Mouse (Mus musculus): ENCODE measurements at regions not wholly inside any gene's neighbourhood (a gene's known extent, or its start where the extent isn't known, plus 50 kb on each side); places are given as distances from the start of the nearest gene placed in this dataset.

- no peak for DNase-seq (ENCODE audit: inconsistent ontology term)
Measured at GRCm38 (mm10) chr3:35027898-35028297, 377.7 kb downstream of the Sox2 start.

- no peak for DNase-seq (ENCODE audit: inconsistent ontology term)
Measured at GRCm38 (mm10) chr3:35029924-35030323, 379.7 kb downstream of the Sox2 start.

GRCm38 (mm10) chr3:35033587-35033986, 383.4 kb downstream of the Sox2 start:
- DNase-seq (ENCODE audit: inconsistent ontology term) = no peak

DNA sequence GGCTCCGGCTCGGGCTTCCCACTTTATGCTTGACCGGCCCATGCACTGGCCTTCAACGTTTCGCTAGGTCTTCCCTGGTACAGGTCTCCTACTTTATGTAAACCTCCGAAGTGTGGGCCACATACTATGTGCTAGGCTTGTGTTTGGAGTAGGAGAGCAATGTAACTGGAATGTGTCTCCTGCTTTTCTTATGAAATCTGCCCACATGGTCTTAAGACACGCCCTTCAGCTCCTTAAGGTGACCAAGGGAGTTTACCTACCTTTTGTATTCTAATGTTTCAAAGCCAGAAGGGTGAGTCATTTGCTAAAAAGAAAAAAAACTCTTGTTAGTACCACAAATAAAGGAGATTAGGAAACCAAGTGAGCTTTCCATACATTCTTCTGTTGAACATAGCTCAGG, 385.0 kb downstream of the Sox2 start:
- DNase-seq (ENCODE audit: inconsistent ontology term) = no peak

GRCm38 (mm10) chr3:35043705-35044104, 393.5 kb downstream of the Sox2 start:
- DNase-seq (ENCODE audit: inconsistent ontology term) = no peak

- no peak for DNase-seq (ENCODE audit: inconsistent ontology term)
Measured at GRCm38 (mm10) chr3:35059438-35059837, 409.2 kb downstream of the Sox2 start.

DNA sequence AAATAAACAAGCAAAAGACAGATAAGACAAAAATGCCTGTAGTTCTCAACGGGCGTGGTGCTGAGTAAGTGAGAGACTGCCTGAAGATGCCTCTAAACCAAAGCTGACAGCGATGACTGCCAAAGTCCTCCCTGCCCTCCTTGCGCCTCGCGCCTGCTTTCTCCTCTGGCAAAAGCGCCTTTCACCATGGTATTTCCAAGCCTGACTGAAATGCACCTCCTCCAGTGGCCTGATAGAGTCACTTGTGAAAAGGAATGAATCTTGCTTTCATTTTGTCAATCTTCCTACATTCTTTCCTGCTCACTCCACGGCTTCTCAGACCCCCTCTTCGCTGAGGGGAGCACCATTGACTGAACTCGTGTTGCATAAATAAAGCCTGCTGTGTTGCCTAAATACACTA, 409.8 kb downstream of the Sox2 start:
- peak; percentile 49 for DNase-seq (ENCODE audit: inconsistent ontology term)

DNA sequence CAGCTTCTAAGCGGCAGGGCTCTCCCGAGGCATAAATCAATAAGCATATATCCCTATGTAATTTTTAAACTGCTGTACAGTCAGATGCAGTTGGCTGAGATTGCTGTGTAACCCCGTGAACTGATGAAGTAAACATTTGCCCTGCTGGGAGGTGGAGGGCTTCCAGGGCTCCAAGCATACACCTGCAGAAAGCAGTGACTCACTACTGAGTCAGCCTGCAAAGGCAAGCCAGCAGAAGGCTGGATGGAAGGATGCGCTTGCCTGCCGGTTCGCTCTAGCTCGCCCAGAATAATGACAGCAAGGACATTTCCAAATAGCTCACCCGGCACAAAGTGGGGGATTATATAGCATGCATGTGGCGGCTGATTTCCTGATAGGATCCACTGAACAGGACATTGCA, 416.6 kb downstream of the Sox2 start:
- peak; percentile 68 for DNase-seq (ENCODE audit: inconsistent ontology term)

DNA sequence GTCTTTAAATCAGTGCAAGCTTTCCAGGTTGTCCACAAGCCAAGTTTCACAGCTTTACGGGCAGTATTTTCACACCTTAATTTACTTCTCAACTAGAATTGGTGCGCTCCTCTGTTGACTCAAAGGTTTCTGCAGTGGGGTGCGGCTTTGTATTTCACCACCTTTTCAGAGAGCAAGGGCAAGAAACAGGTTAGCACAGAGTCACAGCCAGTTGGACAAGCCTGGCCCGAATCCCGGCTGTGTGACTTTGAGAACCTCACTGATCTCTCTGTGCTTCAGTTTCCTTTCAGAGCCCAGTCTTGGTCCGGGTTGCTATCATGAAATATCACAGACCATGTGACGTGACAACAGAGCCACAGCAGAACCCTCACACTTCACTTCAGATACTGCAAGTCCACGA, 418.4 kb downstream of the Sox2 start:
- no peak for DNase-seq (ENCODE audit: inconsistent ontology term)

DNA sequence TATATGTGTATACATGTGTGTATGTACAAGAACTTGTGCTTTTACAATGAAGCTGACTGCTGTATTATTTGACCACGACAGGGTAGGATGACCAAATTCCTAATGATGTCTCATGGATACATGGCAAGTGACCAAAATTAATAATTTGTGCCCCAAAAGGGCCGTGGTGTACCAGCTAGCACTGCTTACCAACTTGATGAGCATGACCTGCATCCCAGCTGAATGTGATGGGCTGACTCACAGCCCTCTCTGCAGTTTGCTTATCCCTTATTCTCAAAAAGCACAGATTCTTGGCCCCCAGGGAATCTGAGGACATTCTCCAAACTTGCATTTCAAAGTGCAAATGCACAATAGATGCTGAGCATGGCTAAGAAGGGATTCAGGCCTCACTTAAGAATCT, 420.8 kb downstream of the Sox2 start:
- peak; percentile 54 for DNase-seq (ENCODE audit: inconsistent ontology term)

DNA sequence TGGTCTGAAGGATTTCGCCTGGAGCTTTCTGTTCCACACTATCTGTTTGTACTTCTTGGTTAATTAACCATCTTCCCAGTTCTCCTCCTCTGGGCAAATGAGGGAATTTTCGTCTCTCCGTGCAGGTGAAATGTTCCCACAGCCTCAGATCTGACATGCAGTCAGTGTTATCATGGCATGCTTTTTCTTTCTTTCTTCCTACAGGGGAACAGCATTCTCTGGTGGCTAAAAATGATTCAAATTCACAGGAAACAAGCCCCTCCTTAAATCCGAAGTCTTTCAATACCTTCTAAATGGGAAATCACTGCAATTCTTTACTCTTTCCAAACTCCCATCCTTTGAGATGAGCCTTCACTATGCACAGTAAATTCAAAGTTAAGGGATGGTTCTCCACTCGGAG, 429.7 kb downstream of the Sox2 start:
- no peak for DNase-seq (ENCODE audit: inconsistent ontology term)

GRCm38 (mm10) chr3:35084091-35084867, 434.1 kb downstream of the Sox2 start:
- DNase-seq (ENCODE audit: inconsistent ontology term) = peak; percentile 87

DNA sequence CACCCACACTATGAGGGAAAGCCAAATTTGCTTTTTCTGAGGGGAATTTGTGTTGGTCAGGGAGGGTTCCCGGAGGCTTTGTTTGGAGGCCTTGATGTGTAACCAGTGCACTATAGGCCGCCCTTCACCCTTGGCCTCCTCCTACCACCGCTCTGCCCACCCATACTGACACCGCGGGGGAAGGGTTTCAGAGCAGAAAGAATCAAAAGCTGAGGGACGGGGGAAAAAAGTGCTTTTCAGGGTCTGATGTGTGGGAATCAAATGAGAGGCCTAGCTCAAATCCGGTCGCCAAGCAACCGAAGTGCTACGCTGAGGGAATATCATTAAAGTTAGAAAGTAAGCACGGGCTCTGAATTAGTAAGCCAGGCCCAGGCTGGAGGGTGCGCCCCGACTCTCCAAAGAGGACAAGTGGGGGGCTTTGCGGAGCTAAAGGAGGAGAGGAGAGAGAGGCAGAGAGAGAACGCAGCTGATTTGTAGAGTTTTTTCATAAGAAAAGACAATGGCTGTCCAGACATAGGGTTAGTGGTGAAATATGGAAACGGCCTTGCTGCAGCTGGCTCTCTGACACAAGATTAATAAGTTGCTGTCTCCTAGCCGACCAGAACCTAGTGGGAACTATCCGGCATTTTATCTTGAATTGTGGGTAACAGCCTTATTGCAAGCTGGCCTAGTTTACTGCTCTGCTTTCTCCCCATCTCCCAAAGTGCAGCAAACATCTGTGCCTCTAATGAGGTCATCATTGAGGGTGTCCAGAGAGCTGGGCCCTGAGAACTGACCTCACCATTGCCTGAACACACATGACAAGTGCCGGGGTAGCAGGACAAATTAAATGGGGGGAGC, 438.3 kb downstream of the Sox2 start:
- DNase-seq (ENCODE audit: inconsistent ontology term) = peak; percentile 69

GRCm38 (mm10) chr3:35090496-35091133, 440.4 kb downstream of the Sox2 start:
- DNase-seq (ENCODE audit: inconsistent ontology term) = peak; percentile 72

DNA sequence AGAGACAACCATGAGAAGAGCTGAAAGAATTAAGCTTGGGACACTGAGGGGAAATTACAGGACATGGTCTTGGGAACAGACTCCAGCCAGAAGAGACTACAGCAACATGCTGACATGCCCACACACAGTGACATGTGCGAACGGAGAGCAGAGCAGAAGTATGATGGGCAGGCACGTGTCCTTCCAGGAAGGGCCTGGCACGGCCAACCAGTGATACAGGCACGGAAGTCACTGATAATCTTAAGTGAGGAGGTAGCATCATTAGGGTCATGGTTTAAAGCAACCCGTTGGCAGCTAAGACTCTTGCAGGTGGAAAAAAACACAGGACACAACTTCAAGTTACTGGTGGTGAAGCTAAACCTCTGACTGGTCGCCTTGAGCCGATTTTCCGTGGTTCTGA, 442.8 kb downstream of the Sox2 start:
- no peak for DNase-seq (ENCODE audit: inconsistent ontology term)

DNA sequence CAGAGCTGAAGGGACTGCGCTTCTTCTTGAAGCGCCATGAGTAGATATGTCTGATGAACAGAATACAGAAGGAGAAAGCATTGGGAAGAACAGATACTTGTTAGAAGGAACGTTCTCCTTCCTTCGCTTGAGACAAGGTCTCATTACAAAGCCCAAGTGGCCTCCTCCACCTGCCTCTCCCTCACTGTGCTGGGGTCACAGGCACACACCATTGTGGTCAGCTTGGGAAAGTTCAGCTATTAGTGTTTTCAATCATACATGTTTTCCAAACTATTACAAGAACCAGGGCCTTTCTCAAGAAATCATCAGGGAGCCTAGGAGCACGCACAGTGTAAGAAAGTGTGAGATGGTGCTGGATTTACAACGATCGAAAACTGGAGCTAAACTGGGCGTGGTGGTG, 445.0 kb downstream of the Sox2 start:
- no peak for DNase-seq (ENCODE audit: inconsistent ontology term)

GRCm38 (mm10) chr3:35096381-35096780, 446.2 kb downstream of the Sox2 start:
- no peak for DNase-seq (ENCODE audit: inconsistent ontology term)

GRCm38 (mm10) chr3:35097766-35098165, 447.6 kb downstream of the Sox2 start:
- DNase-seq (ENCODE audit: inconsistent ontology term) = no peak

DNA sequence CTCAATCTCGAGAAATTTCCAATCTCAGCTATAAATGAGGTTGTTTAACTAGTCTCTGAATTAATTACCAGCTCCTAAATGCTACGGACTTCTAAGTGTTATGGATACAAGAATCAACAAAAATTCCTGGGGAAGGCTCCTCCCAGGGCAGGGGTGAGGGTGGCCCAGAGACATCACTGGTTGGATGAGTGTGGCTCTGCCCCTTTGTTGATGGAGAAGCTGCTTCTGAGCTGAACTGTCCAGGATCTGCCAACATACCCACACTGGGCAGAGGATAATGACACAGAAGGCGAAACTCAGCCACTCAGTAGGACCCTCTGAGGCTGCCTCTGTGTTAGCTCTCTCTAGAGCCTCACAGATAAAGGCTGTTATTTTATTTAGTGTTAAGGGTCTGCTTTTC, 449.0 kb downstream of the Sox2 start:
- DNase-seq (ENCODE audit: inconsistent ontology term) = peak; percentile 50

GRCm38 (mm10) chr3:35099876-35100420, 449.7 kb downstream of the Sox2 start:
- DNase-seq (ENCODE audit: inconsistent ontology term) = no peak

DNA sequence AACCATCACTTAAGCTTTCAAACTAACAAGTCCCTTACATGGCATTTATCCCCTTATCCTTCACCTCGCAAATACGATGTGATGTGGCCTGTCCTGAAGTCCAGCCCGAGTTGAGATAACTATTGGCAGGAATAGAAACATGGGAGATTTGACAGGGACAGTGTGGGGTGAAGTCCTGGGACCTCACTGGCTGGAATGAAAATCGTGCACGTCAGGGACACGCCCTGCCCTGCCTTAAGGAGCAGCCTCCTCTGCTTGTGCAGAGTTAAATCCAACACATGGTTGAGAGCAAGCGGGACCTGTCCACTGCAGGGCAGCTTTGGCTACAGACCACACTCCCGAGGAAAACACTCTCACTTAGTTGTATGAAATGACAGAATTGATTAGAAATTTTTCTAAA, 451.1 kb downstream of the Sox2 start:
- no peak for DNase-seq (ENCODE audit: inconsistent ontology term)

DNA sequence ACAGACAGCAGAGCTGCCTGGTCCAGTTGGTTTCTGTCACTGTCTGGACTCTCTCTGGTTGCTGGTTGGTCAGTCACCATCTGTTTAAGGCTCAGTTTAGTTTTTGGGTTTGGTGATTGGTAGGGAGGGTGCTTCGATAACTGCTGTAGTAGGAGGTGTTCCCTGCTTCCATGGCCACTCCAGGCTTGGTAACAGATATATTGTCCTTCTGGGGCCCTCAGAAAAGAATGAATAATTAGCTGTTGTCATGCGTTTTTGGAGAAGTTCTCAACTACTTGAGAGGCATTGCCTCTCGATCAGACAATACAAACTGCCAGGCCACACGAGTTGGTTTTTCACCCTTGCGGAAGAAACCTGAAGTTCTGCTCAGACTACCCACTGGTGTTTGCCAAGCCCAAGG, 451.7 kb downstream of the Sox2 start:
- DNase-seq (ENCODE audit: inconsistent ontology term) = no peak

Measured in Muller cell, postnatal 12 days (primary cell).